Mouse (Mus musculus) lung, postnatal 4 days (tissue): ENCODE results near the gene E130308A19Rik.
A peak's percentile ranks its signal among the peaks of the same experiment; 100 is the strongest.

ENCODE experiments used
- DNase-seq, 2 experiments: peaks; one replicate each; pipeline ENCODE4 v3.0.0; 2021

The E130308A19Rik gene

GRCm38 (mm10) chr4:59684306-59684705, 58.3 kb downstream of the E130308A19Rik start:
- no peak for DNase-seq

- no peak for DNase-seq
These were observed 60.7 kb downstream of the E130308A19Rik start for GRCm38 (mm10) chr4:59686716-59687115.

- no peak for DNase-seq
These were observed 63.0 kb downstream of the E130308A19Rik start for GRCm38 (mm10) chr4:59689055-59689454.

GRCm38 (mm10) chr4:59690145-59690544, 64.1 kb downstream of the E130308A19Rik start:
- no peak for DNase-seq

- DNase-seq = no peak
These were observed 70.8 kb downstream of the E130308A19Rik start for GRCm38 (mm10) chr4:59696846-59697245.

- DNase-seq = peak in 1 of 2 experiments; percentile 40
These were observed 71.9 kb downstream of the E130308A19Rik start for GRCm38 (mm10) chr4:59697869-59698268.

GRCm38 (mm10) chr4:59699014-59699792, 73.2 kb downstream of the E130308A19Rik start:
- DNase-seq = no peak

GRCm38 (mm10) chr4:59709321-59709720, 83.3 kb downstream of the E130308A19Rik start:
- no peak for DNase-seq

GRCm38 (mm10) chr4:59710736-59711389, 84.9 kb downstream of the E130308A19Rik start:
- DNase-seq = no peak

GRCm38 (mm10) chr4:59712451-59712850, 86.4 kb downstream of the E130308A19Rik start:
- no peak for DNase-seq

GRCm38 (mm10) chr4:59712955-59713354, 86.9 kb downstream of the E130308A19Rik start:
- no peak for DNase-seq

- no peak for DNase-seq
These were observed 88.5 kb downstream of the E130308A19Rik start for GRCm38 (mm10) chr4:59714472-59714871.

- DNase-seq = no peak
These were observed 88.9 kb downstream of the E130308A19Rik start for GRCm38 (mm10) chr4:59714926-59715325.

GRCm38 (mm10) chr4:59715531-59715930, 89.5 kb downstream of the E130308A19Rik start:
- no peak for DNase-seq

- peak in 1 of 2 experiments; percentile 26 for DNase-seq
These were observed 91.3 kb downstream of the E130308A19Rik start for GRCm38 (mm10) chr4:59717349-59717748.

- DNase-seq = no peak
These were observed 92.5 kb downstream of the E130308A19Rik start for GRCm38 (mm10) chr4:59718542-59718941.

- DNase-seq = no peak
These were observed 93.7 kb downstream of the E130308A19Rik start for GRCm38 (mm10) chr4:59719481-59720355.

GRCm38 (mm10) chr4:59721811-59722210, 95.8 kb downstream of the E130308A19Rik start:
- DNase-seq = no peak

- DNase-seq = no peak
These were observed 99.6 kb downstream of the E130308A19Rik start for GRCm38 (mm10) chr4:59725579-59725978.

GRCm38 (mm10) chr4:59726501-59726900, 100.5 kb downstream of the E130308A19Rik start:
- DNase-seq = no peak

GRCm38 (mm10) chr4:59727187-59727877, 101.3 kb downstream of the E130308A19Rik start:
- no peak for DNase-seq

- no peak for DNase-seq
These were observed 101.9 kb downstream of the E130308A19Rik start for GRCm38 (mm10) chr4:59727878-59728261.

- no peak for DNase-seq
These were observed 102.8 kb downstream of the E130308A19Rik start for GRCm38 (mm10) chr4:59728839-59729238.
